Mouse (Mus musculus) lung, postnatal 0 days (tissue): ENCODE data around the gene Taf8.

Experiments used
- CTCF ChIP-seq: IDR thresholded peaks from 2 replicates; pipeline ENCODE4 v1.5.1; 2016; ENCODE audit warnings: antibody characterized with exemption, mild to moderate bottlenecking
- EP300 ChIP-seq: IDR thresholded peaks from 2 replicates; pipeline ENCODE4 v1.6.1; 2016; ENCODE audit warnings: antibody characterized with exemption, mild to moderate bottlenecking, control low read depth

DNA sequence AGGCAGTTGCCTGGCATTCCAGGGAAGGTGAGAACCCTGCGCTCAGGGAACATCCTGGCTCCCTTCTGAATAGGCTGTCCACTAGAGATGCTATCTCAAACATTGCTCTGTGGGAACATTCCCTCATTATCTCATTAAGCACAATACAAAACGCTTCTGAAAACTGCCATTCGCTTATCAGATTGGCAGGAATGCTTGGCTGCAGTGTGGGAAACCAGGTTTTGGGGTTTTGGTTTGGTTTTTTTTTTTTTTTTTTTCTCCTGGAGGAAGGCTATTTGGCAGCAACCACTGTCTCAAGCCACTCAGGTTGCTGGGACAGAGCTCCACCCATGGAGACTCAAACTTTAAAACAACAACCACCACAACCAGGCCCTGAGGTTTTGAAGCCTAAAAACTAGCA, 22.2 kb downstream of the Taf8 start:
- TF ChIP-seq CTCF (no peak), EP300 (no peak)
